Mouse (Mus musculus) cerebellum, postnatal 25 days (tissue): ENCODE measurements around the gene Cep162.

Source experiments
- DNase-seq, 2 experiments: peaks; one replicate each; pipeline ENCODE4 v3.0.0; 2021; ENCODE audit warnings: mixed read lengths in 2 of 2

Cep162 gene

DNA sequence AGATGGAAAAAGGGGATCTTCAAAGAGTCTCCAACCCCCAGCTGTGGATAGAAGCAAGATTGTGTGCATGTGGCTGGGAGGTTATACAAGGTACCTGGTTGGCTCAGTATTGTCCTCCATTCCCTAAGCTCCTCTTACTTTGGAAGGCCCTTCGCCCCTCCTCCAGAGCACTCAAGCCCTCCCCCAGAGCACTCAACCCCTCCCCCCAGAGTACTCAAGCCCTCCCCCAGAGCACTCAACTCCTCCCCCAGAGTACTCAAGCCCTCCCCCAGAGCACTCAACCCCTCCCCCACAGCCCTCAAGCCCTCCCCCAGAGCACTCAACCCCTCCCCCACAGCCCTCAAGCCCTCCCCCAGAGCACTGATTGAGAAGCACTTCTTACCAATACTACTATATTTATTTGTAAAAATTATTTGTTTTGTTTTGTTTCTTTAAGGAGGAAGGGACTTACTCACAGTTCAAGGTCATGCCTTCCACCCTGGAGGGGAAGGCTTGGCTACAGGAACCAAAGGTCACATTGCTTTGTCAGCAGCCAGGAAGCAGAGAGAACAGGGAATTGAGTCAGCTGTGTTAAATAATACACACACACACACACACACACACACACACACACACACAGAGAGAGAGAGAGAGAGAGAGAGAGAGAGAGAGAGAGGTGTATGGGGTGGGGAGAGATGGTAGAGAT is 102.6 kb downstream of the Cep162 start:
- no peak for DNase-seq

DNA sequence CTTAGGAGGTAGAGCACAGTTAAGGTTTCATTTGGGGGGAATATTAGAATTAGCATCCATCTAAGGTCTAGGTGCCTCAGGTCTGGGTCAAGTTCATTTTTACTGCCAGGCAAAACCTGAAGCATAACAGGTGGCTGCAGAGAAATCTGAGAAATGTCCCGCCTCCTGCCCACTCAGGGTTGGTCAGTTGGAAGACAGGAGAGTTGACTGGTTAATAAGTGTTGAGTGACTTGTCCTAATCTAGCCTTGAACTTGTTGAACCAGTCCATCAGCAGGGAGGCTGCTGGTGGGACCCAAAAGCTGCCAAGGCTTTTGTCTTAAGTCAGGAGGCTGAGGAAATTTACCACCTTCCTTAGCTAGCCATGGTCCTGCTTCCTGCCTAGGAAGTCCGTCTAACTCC is 107.4 kb downstream of the Cep162 start:
- DNase-seq, result no peak

DNA sequence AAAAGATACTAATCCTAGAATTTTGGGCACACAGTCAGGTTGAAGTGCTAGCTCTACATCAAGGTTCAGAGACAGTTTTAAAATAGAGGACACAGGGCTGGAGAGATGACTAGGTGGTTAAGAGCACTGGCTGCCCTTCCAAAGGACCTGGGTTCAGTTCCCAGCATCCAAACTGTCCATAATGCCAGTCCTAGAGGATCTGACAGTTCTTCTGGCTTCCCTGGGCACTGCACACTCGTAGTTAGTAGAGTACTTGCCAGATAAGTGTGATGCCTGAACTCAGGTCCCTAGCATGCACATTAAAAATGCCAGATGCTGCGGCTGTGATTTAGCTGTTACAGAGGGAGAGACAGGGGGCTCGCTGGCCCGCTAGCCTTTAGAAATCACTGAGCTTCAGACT is 108.9 kb downstream of the Cep162 start:
- no peak for DNase-seq

DNA sequence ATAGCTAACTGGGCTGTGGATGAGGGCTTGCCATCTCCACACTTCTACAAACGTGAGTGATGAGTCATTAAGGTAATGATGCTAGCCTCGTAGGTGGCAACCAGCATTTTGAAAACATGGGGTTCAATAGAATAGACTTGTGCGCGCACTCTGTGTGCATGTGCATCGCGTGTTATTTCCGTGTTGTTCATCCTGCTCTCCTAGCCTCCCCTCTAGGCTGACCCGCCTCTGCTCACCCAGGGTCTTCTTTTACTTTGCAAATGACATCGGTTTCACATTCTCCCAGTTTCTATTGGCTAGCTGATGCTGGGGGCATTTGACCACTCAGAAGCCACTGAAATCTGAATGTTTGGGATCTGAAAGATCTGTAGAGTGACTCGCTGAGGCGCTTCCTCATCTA is 109.7 kb downstream of the Cep162 start:
- no peak for DNase-seq

DNA sequence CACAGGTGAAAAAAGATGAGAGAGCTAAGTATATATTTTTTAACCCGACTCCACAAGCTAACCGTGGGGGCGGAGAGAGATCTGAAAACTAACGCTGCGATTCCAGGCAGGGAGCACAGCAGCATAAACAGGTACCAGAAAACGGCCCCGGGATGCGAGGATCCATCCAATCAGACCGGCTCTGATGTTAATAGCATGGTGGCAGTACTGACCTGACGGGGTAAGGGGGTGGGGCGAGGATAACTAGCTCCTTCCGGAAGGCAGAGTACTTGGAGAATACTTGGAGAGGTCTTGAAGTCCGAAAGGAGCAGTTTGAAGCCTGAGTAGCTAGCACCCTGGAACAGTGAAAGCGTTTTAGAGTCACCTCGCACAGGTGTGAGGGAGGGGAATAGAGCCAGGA is 110.2 kb downstream of the Cep162 start:
- DNase-seq, result peak in 1 of 2 experiments; percentile 21

DNA sequence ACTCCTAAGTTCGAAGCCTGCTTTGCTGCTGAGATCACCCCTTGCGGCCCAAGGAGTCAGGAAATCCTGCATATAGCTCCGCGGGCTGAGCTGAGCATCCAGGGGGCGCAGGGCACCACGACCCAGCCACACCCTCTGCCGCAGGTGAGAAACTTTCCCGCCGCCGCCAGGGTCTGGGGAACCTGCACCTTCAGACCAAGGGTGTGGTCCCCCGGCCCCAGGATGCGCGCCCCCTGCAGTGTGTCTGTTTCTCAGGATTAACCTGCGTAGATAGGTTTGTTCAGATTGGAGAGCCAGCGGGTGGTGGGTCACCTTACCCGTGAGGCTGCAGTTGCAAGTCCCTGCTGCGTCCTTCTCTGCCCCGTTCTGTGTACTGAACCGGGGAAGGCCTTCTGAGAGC is 110.8 kb downstream of the Cep162 start:
- peak; percentile 29 to 43 for DNase-seq

DNA sequence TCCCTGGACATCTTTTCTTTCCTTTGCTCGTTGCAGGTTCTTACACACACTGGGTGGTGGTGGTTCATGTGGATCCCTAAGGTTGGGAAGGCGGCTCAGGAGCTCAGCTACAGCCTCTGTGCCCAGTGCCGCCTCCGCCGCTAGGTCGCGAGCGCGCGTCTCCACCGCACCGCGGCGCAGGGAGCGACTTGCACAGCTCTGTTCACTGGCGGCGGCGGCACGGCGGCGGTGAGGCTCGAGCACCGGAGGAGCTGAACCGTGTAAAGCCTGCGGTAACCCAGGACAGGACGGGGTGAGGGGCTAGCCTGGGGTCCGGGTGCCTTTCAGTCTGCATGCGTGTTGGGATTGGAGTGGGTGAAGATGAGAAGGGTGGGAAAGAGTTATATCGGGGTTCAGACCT is 111.2 kb downstream of the Cep162 start, which contains the start of gene Mrap2:
TSS of gene Mrap2 (plus strand) at position 201 of the 400 bp plus-strand sequence.
- DNase-seq, result peak; percentile 76 to 85

DNA sequence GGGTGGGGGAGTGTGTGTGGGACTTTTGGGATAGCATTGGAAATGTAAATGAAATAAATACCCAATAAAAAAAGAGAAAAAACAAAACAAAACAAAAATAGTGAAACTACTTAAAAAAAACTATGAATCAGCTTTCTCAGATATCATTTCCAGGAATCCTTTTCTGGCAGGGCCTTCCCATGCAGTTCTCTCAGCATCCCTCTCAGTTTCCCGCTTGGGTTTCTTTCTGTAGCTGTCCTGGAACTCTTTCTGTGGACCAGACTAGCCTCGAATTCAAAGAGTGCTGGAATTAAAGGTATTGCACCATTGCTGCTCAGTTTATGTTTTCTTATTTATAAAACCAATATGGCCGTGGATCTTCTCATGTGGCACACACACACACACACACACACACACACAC is 112.3 kb downstream of the Cep162 start:
- no peak for DNase-seq
